Mouse (Mus musculus) stomach, embryonic 14.5 days (tissue): ENCODE data around the gene Hist1h3h. TPM values are rescaled to one million over a fixed set of nuclear protein-coding genes. Genes with fewer than 3 reads are reported as not detected.
"Not testable (repeated sequence)": the region's sequence is repeated elsewhere in the genome, so short reads cannot be mapped to it uniquely, and the experiment has no call there.

Source experiments
- ATAC-seq: fragments of 200-750 bp; cut with Nextera tagmentation; 2 replicates; pipeline ENCODE4 v1.8.0; 2017; ENCODE audit warnings: low read depth, moderate TSS enrichment; ENCODE audit not compliant: insufficient number of reproducible peaks, insufficient read depth, low FRiP score
- H3K27ac ChIP-seq: fragments of 300-500 bp; sonication (generic); 2 replicates; pipeline ENCODE4 v1.5.1; 2014; ENCODE audit warnings: mild to moderate bottlenecking, low read length, moderate library complexity, mixed read lengths
- H3K27me3 ChIP-seq: fragments of 300-500 bp; sonication (generic); 2 replicates; pipeline ENCODE4 v1.6.1; 2014; ENCODE audit warnings: low read length, control low read depth, mixed read lengths; ENCODE audit not compliant: control insufficient read depth, insufficient read depth
- H3K36me3 ChIP-seq: fragments of 300-500 bp; sonication (generic); 2 replicates; pipeline ENCODE4 v1.6.1; 2014; ENCODE audit warnings: mild to moderate bottlenecking, control low read depth, low read length, moderate library complexity, mixed read lengths; ENCODE audit not compliant: control insufficient read depth, insufficient read depth
- H3K4me1 ChIP-seq: fragments of 300-500 bp; sonication (generic); 2 replicates; pipeline ENCODE4 v1.6.1; 2014; ENCODE audit warnings: low read length, control low read depth, mixed read lengths; ENCODE audit not compliant: control insufficient read depth, insufficient read depth
- H3K4me2 ChIP-seq: fragments of 300-500 bp; sonication (generic); replicated peaks from 2 replicates; pipeline ENCODE4 v1.6.1; 2014; ENCODE audit warnings: low read depth, low read length, control low read depth
- H3K4me3 ChIP-seq: fragments of 300-500 bp; sonication (generic); 2 replicates; pipeline ENCODE4 v1.5.1; 2014; ENCODE audit warnings: low read depth, low read length, control low read depth
- H3K9ac ChIP-seq: fragments of 300-500 bp; sonication (generic); replicated peaks from 2 replicates; pipeline ENCODE4 v1.6.1; 2014; ENCODE audit warnings: low read depth, mild to moderate bottlenecking, control low read depth, low read length, moderate library complexity, mixed read lengths
- H3K9me3 ChIP-seq: fragments of 300-500 bp; sonication (generic); 2 replicates; pipeline ENCODE4 v1.6.1; 2016; ENCODE audit warnings: low read depth, low read length, control low read depth; ENCODE audit not compliant: control insufficient read depth
- WGBS: fragments of 180-500 bp; shearing (Covaris S2); extraction: QIAGEN DNeasy Blood & Tissue Kit; methylation state at CpG from one replicate; pipeline ENCODE4 v1.1.7; 2014; 5-methylcytosine and 5-hydroxymethylcytosine counted together
- polyA plus RNA-seq: library from polyadenylated mRNA; unstranded; fragments of >200 nt; fragmentation: Nextera tagmentation; extraction: Ambion mirVana; gene quantifications from 2 replicates; pipeline ENCODE4 v1.2.1, GENCODE M21; 2014

The Hist1h3h gene
- polyA plus RNA-seq, 1 experiment from 2014 or later: 13.1 TPM

- H3K36me3 ChIP-seq: no peaks in the 10 kb centered on the region
- ATAC-seq: no peak
- H3K9ac ChIP-seq: peak overlapping the region; percentile 52
These were observed 32.1 kb downstream of the Hist1h3h start for GRCm38 (mm10) chr13:21749387-21750158.

GRCm38 (mm10) chr13:21750159-21751017, 32.9 kb downstream of the Hist1h3h start, which contains the start of gene Hist1h4k:
Gene Hist1h4k, minus strand, starts transcription at chr13:21750505.
- WGBS: under 1% methylated on average over 40 of the region's 56 CpGs
- Histone ChIP-seq H3K4me2 (peak within 1 kb of the TSS; percentile 57), H3K4me3 (peak within 1 kb of the TSS; percentile 40), H3K4me1 (peaks cover 11% of the 10 kb centered on the region; the same call in 1 of the 2 replicates), H3K9ac (peak within 1 kb of the TSS; percentile 52), H3K27ac (peak within 1 kb of the TSS; percentile 97)
- ATAC-seq: peak; percentile 85
- not testable (repeated sequence) for H3K36me3 ChIP-seq, H3K27me3 ChIP-seq, H3K9me3 ChIP-seq

More at GRCm38 (mm10) chr13:21749387-21750158, 32.1 kb downstream of the Hist1h3h start:
- Histone ChIP-seq H3K27me3 (no peaks in the 10 kb centered on the region), H3K9me3 (no peaks in the 10 kb centered on the region), H3K4me1 (peaks cover 11% of the 10 kb centered on the region; the same call in 1 of the 2 replicates), H3K27ac (peak overlapping the region; percentile 79), H3K4me3 (peak overlapping the region; percentile 40), H3K4me2 (peak overlapping the region; percentile 57)
- WGBS: 4% methylated on average over 5 of the region's 5 CpGs

GRCm38 (mm10) chr13:21751417-21751816, 34.0 kb downstream of the Hist1h3h start:
- Histone ChIP-seq H3K4me2 (no peak overlapping the region), H3K4me1 (peaks cover 11% of the 10 kb centered on the region; the same call in 1 of the 2 replicates), H3K27me3 (no peaks in the 10 kb centered on the region), H3K9me3 (no peaks in the 10 kb centered on the region), H3K36me3 (no peaks in the 10 kb centered on the region), H3K27ac (peak overlapping the region; percentile 91; the same call in 1 of the 2 replicates), H3K4me3 (no peak overlapping the region), H3K9ac (no peak overlapping the region)
- no peak for ATAC-seq

- no peak for ATAC-seq
- no peak overlapping the region for H3K9ac ChIP-seq
- no peak overlapping the region for H3K4me3 ChIP-seq
- no peaks in the 10 kb centered on the region for H3K9me3 ChIP-seq
- no peaks in the 10 kb centered on the region for H3K27me3 ChIP-seq
- peaks cover 11% of the 10 kb centered on the region; the same call in 1 of the 2 replicates for H3K4me1 ChIP-seq
- 58% methylated on average over 3 of the region's 3 CpGs for WGBS
- no peaks in the 10 kb centered on the region for H3K36me3 ChIP-seq
- no peak overlapping the region for H3K4me2 ChIP-seq
- H3K27ac ChIP-seq: peak overlapping the region; percentile 91; the same call in 1 of the 2 replicates
These were observed 34.4 kb downstream of the Hist1h3h start for GRCm38 (mm10) chr13:21751827-21752226.

GRCm38 (mm10) chr13:21752356-21752755, 34.9 kb downstream of the Hist1h3h start:
- 23% methylated on average over 3 of the region's 3 CpGs for WGBS
- peak overlapping the region; percentile 91; the same call in 1 of the 2 replicates for H3K27ac ChIP-seq

GRCm38 (mm10) chr13:21753051-21753523, 35.6 kb downstream of the Hist1h3h start:
- H3K9me3 ChIP-seq: no peaks in the 10 kb centered on the region
- peak overlapping the region; percentile 45 for H3K9ac ChIP-seq
- H3K27ac ChIP-seq: peak overlapping the region; percentile 91
- no peaks in the 10 kb centered on the region for H3K36me3 ChIP-seq
- H3K4me1 ChIP-seq: peaks cover 11% of the 10 kb centered on the region; the same call in 1 of the 2 replicates
- WGBS: 3% methylated on average over 6 of the region's 10 CpGs
- peak overlapping the region; percentile 62 for H3K4me2 ChIP-seq
- ATAC-seq: no peak
- peak overlapping the region; percentile 45 for H3K4me3 ChIP-seq
- no peaks in the 10 kb centered on the region for H3K27me3 ChIP-seq

More at GRCm38 (mm10) chr13:21752356-21752755, 34.9 kb downstream of the Hist1h3h start:
- H3K36me3 ChIP-seq: no peaks in the 10 kb centered on the region
- no peaks in the 10 kb centered on the region for H3K9me3 ChIP-seq
- peak overlapping the region; percentile 62 for H3K4me2 ChIP-seq
- no peaks in the 10 kb centered on the region for H3K27me3 ChIP-seq
- H3K4me1 ChIP-seq: peaks cover 11% of the 10 kb centered on the region; the same call in 1 of the 2 replicates
- no peak for ATAC-seq
- 0 out of 2 replicates have a peak overlapping the region, but pooled peaks have one; percentile 10 for H3K9ac ChIP-seq
- peak overlapping the region; percentile 2; the same call in 1 of the 2 replicates for H3K4me3 ChIP-seq

GRCm38 (mm10) chr13:21753524-21754285, 36.2 kb downstream of the Hist1h3h start, which contains the start of the genes Hist1h2ak and Hist1h2bn:
Gene Hist1h2ak, minus strand, starts transcription at chr13:21753827.
Gene Hist1h2bn, plus strand, starts transcription at chr13:21754123.
- not testable (repeated sequence) for H3K4me1 ChIP-seq, H3K9me3 ChIP-seq, H3K27me3 ChIP-seq, H3K36me3 ChIP-seq
- peak within 1 kb of the TSS; percentile 62 for H3K4me2 ChIP-seq
- ATAC-seq: peak; percentile 95
- H3K27ac ChIP-seq: peak within 1 kb of the TSS; percentile 91
- under 1% methylated on average over 43 of the region's 50 CpGs for WGBS
- peak within 1 kb of the TSS; percentile 45 for H3K4me3 ChIP-seq
- H3K9ac ChIP-seq: peak within 1 kb of the TSS; percentile 45
